Mouse (Mus musculus) kidney, adult 8-10 months (tissue): ENCODE data around the gene Cilp.
"Not testable (repeated sequence)": the region's sequence is repeated elsewhere in the genome, so short reads cannot be mapped to it uniquely, and the experiment has no call there.

Experiments used
- DNase-seq, 2 experiments: peaks; one replicate each; pipeline ENCODE4 v3.0.0; 2022

Cilp gene

DNA sequence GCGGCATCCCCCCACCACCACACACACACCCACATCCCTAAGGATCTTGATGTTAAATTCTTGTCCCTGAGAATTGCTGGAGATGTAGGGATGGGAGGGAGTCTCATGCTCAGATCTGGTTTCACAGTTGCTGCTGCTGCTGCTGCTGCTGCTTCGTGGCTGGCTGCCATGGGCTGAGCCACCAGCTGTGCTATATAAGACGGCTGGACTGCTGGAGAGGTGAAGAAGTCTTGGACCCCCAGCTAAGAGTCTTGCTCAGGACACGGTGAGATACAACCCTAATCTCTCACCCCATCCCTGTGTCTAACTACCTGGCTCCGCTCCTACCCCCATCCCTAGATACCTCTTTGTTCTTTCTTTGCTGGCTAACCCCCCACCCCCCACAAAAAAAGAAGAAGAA lies at the start of gene Cilp:
Gene Cilp (plus strand): TSS at position 222 of the 400 bp plus-strand sequence.
- no peak for DNase-seq

DNA sequence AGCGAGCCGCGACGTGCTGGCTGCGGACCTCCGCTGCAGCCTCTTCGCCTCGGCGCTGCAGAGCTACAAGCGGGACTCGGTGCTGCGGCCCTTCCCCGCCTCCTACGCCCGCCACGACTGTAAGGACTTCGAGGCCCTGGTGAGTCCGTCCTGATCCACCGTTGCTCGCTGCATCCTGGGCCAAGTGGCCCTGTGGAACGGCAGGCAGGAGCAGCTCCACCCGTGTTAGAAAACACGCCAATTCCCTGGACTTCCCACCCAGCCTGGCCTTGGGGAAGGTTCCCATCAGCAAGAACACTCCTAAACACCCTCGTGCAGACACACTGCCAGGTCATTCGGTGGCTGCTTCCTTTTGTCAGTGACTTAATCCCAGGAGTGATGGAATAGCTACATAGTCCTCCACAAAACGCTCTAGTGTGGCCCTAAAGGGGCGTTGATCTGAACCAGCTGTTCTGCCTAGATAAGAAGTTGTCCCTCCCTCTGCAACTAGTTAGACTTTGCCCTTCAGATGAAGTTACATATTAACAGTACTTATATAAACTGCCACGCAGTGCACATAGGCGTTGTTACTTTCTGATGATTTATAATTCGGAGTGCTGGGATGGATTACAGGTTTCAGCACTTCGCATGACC lies 49.4 kb upstream of the Cilp start:
- DNase-seq: peak; percentile 47 to 66

DNA sequence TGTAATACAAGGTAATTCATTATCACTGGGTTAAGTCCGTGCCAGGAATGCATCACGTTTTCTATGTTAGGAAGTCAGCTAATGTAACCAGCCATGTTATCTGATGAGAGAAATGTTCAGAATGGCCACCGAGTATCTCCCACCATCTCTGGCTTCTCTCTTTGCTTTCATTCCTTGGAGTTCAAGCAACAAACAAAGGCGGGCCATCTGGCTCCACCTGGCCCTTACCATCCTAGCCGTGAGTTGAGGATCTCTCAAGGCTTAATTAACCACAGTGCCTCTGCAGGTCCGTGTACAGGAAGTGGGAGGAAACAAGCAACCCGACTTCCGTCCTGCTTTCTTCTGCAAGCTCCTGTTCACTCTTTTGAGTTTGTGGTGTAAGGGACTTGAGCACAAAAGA lies 48.0 kb upstream of the Cilp start:
- no peak for DNase-seq

DNA sequence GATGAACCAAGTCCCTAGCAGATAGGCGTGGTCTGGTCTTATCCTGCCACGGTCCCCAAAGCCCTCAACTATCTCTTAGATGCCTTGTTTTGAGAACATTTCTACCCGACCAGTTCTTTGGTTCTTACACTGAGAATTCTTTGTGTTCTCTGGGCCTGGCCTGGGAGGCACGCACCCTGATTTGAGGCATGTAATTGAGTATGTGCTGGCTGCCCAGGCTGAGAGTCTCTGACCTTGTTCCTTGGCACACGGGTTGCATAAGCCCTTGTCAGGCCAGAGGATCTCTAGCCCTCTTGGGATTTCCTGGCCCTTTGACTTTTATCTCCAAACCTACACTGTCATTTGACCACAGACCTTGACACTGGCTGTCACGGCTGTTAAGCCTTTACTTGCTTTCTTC lies 47.3 kb upstream of the Cilp start:
- DNase-seq: peak in 1 of 2 experiments; percentile 47

DNA sequence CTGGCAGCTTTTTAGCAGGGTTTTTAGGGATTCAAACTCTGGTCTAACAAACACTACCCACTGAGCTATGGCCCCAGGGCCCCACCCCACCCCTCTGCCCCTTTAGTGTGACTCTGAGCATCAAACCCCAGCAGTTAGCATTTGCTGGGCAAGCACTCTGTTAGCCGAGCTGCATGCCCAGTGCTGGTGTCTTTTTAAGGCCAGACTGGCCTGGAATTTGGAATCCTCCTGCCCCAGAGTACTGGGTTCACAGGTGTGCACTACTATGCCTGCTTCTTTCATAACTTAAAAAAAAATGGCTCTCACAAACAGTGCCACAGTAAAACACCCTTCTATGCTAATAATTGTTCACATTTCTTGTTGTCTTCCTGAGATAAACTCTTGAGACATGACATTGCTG lies 46.1 kb upstream of the Cilp start:
- no peak for DNase-seq

DNA sequence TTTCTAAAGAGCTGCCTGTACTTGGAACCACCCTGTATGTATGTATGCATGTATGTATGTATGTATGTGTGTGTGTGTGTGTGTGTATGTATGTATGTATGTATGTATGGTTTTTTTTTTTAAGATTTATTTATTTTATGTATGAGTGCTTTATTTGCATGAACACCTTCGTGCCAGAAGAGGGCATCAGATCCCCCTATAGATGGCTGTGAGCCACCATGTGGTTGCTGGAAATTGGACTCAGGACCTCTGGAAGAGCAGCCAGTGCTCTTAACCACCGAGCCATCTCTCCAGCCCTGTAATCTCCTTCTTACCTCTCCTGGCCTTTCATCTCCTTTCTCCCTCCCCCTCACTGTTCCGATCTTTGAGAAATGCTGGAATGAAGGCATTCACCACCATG lies 44.6 kb upstream of the Cilp start:
- not testable (repeated sequence) for DNase-seq

DNA sequence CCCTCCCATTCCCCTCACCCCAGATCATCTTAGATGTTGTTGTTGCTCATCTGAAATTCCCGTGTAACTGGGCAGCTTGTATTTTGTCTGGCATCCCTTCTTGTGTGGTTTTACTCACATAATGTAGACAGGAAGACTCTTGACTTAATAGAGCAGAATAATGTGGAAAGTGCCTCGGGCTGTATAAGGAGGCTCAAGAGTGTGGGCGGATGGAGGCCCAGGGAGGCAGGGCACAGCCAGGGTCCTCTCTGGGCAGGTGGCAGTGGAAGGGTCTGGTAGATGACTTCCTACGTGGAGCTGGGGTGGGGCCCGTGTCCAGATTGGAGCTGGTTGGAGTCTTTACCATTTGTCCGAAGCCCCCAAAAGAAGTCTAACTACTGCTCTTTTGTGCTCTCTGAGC lies 41.1 kb upstream of the Cilp start:
- DNase-seq: no peak

DNA sequence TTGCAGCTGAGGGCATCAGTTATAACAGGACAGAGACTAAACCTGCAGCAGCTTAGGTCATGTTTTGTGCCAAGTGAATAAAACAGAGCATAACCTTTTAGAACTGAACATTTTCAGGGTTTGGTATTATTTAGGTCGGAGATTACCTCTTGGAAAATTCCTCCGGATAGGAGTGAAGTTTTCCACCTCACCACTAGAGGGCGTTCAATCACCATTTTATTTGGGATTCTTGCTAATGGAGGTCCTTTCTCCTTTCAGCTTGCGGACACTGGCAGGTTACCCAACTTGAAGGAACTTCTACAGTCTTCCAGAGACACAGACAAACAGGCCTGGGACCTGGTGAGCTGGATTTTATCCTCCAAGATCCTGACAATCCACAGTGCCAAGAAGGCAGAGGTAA lies 39.2 kb upstream of the Cilp start:
- peak in 1 of 2 experiments; percentile 52 for DNase-seq

DNA sequence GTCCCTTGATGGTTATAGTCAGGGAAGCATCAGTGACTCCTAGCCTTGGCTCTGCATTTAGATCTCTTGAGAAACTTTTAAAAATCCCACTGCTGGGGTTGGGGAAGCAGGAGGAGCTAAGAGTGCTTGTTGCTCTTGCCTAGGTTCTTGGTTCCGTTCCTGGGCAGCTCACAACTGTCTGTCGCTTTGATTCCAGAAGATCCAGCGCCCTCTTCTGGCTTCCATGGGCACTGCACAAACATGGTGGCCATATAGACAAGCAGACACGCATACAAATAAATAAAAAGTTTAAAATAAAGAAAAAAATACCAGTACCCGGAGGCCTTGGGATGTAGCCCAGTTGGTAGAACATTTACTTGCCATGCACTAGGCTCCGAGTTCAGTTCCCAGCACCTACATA lies 34.7 kb upstream of the Cilp start:
- no peak for DNase-seq

DNA sequence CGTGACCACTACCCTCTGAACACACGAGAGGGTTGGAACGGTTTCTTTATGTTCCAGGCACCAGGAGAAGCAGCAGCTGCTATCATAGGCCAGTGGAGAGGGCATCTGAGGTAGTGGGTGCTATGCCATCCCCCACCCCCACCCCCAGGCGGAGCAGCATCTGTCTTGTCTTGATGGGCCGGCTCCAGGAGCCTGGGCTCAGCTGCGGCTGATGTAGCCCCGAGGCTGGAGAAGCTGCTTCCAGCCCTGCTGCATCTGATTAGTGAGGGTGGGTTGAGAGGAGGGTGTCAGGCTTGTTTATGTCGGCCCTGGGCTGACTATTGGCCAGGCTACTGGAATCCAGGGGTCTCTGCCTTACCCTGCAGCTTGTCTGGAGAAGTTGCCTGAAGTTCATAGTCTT lies 33.7 kb upstream of the Cilp start:
- DNase-seq: no peak

DNA sequence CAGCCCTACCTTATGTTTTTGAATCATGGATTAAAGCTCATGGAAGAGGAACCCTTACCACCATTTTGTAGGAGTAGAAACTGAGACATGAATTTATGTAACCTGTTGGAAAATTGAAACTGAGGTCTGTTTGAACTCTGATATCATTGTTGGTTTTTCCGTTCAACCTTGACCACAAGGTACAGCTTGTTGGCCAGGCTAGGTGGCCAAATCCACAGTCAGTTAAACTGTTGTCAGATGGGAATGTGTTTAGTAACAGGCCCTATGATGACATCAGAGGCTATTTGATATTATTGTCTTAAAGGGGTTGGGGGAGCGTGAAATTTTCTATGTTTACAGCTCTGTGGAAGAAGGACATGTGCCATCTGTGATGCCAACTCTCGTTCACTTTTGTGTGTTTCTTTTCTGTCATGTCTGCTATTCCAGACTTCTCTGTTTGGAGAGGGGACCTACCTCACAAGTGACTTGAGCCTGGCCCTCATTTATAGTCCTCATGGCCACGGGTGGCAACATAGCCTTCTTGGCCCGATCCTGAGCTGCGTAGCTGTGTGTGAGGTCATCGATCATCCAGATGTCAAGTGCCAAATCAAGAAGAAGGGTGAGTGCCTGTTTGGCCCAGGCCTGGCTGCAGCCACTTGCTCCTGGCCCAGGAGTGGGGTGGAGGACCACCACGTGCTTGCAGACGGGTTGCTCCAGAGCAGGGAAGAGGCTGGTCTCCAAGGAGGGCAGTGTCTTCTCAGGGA lies 31.6 kb upstream of the Cilp start:
- DNase-seq: no peak

DNA sequence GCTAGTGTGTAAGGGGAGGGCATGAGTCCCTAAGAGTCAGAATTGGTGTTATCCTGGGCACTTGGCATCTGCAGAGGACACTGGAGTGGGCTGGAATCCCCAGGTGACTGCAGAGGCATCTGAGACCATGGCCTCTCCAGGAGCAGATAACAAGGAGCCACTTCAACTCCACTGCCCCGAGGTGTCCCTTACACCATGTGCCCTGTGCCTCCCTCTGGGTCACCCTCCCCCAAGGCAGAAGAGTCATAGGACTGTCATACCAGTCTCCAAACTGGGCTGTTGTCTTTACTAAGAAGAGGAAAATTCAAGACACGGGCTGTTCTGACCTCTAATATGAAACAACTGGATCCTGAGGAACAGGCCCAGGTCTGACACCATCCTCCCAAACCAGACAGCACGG lies 30.2 kb upstream of the Cilp start:
- no peak for DNase-seq

DNA sequence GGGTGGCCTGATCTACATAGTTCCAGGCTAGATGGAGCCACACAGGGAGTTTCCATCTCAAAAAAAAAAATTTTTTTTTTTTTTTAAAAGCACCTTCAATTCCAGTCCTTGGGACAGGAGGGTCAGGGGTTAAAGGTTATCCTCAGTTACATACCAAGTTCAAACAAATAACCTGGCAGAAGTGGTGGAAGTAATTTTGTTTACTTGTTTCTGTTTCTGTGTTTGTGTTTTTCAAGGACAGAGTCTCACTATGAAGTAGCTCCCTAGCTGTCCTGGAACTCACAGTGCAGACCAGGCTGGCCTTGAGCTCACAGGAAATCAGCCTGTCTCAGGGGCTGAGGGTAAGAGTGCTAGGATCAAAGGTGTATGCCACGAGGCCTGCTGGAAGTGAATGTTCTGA lies 29.4 kb upstream of the Cilp start:
- no peak for DNase-seq

DNA sequence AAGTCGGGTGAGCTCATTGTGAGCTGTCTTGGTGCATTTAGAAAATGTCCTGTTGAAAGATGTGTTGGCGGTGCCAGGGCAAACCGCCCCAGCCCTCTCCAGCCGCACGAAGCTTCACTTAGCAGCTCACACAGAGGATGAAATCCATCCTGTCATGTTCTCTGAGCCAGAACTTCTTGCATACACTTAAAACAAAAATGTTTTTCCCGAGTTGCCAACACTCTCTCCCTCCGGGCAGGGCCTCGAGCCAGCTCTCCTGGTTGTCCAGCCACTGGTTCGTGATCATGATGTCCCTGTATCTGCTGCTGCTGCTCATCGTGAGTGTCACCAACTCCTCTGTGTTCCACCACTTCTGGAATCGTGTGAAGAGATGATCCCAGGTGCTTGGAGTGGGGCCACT lies 27.4 kb upstream of the Cilp start:
- DNase-seq: no peak

DNA sequence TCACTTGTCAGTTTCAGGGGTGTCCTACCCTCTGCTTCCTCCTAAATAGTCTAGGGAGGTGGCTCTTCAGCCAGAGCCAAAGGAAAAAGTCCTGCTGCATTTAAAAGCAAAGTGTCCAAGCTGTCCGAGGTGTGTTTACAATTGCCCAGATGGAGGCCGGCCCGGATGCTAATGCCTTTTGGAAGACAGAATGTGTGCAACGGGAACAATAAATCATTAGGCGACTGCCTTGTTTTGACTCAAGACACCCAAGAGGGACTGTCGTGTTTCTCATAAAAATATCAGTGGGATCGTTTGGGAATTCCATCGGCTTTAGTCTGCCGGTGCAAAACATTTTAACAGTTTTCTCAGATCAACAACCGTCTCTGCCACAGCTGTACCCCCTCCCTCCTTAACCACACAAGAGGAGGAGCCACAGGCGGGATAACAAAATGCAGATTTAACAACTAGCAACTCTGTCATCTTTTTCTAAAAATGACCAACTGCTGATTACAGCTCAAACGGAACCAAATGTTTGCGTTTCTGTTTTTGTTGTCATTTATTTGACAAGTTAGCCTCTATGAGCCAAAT lies 26.7 kb upstream of the Cilp start:
- DNase-seq: no peak

DNA sequence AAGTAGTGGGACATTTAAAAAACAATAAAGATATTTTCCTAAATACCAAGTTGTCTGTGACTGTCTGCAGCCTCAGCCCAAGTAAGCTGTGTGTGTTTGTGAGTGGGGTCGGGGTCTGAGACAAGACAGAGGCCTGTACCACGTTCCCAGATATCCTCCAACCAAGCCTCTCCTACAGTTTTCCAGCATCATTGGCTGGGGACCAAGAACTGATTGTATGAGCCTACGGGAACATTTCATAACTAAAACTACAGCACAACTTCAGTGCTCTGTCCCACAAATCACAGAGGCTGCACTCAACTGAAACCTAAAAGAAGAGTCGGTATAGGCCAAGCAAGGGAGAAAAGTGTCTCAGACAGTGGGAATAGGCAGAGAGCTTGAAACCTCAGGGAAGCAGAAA lies 25.8 kb upstream of the Cilp start:
- no peak for DNase-seq

DNA sequence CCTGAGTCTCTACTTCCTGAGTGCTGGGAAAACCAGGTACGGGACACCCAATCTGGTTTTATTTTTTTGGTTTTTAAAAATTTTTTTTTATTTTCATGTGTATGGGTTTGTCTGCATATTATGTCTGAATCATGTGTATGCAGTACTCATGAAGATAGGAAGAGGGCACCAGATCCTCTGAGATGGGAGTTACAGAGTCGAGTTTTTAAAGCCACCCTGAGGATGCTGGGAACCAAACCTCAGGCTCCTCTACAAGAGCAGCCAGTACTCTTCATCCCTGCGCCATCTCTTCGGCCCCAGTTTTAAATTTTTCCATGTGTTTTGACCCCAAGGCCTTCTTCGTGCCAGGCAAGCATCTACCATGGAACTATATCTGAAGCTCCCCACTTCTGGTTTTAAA lies 25.2 kb upstream of the Cilp start:
- DNase-seq: no peak

DNA sequence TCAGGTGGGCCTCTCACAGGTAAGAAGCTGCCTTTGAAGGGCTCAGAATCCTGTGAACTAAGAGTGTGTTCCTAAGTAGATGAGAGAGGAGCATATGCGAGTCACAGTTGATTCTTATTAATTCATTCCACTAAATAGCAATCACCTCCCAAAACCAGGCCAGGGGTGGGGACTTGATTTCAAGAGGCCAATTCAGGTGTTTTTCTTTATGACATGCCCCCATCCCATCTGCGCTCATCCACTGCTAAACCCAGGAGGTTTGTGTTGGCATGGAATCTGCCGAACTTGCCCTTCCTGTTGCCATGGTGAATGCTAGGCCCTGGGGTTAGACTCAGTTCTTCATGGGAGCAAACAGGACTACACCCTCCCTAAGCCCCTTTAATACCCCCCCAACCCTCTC lies 24.4 kb upstream of the Cilp start:
- no peak for DNase-seq

DNA sequence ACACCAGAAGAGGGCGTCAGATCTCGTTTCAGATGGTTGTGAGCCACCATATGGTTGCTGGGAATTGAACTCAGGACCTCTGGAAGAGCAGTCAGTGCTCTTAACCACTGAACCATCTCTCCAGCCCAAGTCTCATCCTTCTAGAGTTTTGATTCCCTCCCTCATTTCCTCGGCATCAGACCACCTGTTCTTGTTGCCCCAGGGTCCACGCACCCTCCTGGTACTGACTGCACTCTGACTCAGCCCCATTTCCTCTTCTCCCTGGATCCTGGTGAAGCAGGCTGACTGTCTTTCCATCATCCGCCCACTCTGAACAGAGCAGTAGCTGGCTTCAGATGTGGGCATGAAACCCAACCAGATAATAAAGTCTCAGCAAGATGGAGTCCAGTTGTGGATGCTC lies 23.0 kb upstream of the Cilp start:
- no peak for DNase-seq

DNA sequence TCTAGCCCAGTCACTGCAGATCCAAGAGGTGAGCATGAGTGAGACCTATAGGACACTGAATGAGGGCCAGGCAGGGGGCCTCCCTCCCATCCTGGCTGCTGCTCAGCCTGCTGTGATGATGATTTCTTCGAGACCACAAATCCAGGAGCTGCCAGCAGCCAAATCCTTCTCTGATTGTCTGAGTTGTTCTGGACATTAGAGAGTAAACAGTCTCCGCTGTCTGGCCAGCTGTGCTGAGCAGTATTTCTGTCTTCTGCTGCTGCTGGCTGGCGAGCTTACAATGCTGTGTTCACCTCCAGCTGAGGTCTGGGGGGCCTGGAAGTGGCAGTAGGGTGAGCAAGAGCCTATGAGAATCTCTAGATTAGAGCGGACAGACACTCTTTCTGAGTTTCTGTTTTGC lies 21.7 kb upstream of the Cilp start:
- DNase-seq: no peak

DNA sequence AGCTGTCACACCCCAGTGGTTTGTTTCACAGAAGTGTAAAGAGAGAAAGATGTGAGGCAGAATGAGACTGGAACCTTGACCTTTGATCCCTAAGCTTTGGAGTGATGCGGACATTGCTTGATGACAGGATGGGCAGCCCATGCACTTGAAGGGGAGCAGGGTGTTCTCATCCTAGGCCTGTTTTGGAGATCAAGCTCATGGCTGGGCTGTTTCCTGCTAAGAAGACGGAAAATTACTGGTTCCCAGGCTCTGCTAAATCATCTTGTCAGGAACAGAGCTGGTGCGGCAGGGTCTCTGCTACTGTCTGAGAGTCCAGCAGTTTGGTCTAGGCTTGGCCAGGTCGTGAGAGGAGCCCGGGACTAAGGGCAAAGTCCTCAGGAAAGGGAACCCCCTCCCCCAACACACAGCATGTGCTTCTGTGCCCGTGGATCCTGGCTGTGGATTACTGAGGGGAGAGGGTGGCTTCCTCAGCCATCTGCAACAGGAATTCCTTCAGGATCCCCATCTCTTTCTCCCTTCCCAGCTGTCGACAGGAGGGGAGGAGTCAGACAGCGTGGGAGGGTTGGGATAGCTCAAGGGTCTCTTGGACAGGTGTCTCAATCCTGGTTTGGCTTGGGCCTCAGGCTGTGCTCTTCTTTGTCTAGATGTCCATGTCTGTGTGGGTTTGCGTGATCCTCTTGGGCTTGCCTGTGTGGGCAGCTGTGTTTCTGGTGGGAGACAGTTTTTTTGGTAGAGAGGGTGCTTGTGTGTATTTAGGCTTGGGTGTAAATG lies 20.8 kb upstream of the Cilp start:
- peak; percentile 20 to 41 for DNase-seq

DNA sequence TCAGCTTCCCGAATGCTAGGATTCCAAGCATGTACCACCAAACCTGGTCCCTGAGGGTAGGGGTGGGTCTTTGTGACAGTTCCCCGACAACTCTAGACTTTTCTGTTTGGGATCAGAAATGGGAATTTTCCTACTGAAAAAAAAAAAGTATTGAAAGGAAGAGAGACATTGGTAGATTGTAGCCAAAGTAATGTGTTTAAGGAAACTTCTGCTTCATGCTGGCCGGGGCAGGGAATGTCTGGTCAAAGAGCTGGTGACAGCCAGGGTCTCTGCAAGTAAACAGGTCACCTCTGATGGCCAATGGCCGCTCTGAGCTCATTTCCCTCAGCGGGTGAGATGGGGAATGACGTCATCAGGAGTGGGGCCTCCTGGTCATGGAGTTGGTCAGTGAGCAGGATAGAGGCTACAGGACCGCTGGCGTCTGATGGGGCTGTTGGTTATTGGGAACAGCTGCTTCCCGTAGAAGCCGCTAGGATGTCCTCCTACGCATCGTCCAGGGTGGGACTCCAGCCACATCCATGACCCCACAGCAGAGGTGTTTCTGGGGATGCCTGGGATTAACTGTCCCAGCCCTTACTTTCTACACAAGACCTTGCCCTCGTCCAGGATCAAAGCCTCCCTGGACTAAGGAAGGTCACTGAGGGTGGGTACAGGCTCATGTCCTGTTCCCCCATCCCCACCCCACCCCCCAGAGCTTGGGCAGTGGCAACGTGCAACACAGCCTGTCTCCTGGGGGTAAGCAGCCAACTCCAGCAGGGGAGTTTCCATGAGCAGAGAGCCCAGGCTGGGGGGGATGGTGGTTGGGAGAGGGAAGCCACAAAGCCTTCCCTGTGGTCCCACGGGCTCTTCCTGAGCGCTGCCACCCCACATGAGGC lies 17.2 kb upstream of the Cilp start:
- DNase-seq: no peak

DNA sequence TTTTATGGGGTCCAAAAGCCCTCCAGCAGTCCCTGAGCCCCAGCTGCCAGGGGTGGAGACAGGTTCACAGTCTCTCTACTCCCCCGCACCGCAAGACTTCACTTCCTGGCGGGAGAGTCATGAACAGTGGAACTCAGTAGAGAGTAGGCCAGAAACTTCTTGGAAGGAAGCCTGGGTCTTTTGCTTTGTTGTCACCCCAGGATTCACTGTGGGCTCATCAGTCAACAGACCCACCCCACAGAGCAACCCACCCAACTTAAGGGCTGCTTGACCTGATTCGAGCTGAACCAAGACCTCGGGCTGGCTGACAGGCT lies 16.6 kb upstream of the Cilp start:
- no peak for DNase-seq
